Mouse (Mus musculus) heart, adult 2 months (tissue): ENCODE measurements at regions not wholly inside any gene's neighbourhood (a gene's known extent, or its start where the extent isn't known, plus 50 kb on each side); places are given as distances from the start of the nearest gene placed in this dataset.
"Not testable (repeated sequence)": the region's sequence is repeated elsewhere in the genome, so short reads cannot be mapped to it uniquely, and the experiment has no call there.

Experiments
- DNase-seq, 2 experiments: peaks; one replicate each; pipeline ENCODE4 v3.0.0; 2021
- H3K27ac ChIP-seq: fragments of 200-600 bp; 2 replicates; pipeline ENCODE4 v1.8.1; 2022
- H3K27me3 ChIP-seq: fragments of 200-500 bp; 2 replicates; pipeline ENCODE4 v1.6.1; 2012; ENCODE audit warnings: mild to moderate bottlenecking, low read length, inconsistent platforms, mixed read lengths; ENCODE audit not compliant: control insufficient read depth, insufficient read depth
- H3K36me3 ChIP-seq: fragments of 200-500 bp; 2 replicates; pipeline ENCODE4 v1.6.1; 2012; ENCODE audit warnings: low read length, inconsistent platforms; ENCODE audit not compliant: control insufficient read depth, insufficient read depth
- H3K4me1 ChIP-seq: fragments of 200-500 bp; 2 replicates; pipeline ENCODE4 v1.6.1; 2011; ENCODE audit warnings: low read length; ENCODE audit not compliant: control insufficient read depth, insufficient read depth
- H3K4me3 ChIP-seq: fragments of 200-600 bp; 2 replicates; pipeline ENCODE4 v1.8.1; 2022
- H3K79me2 ChIP-seq: fragments of 200-500 bp; replicated peaks from 2 replicates; pipeline ENCODE4 v1.6.1; 2012; ENCODE audit warnings: mild to moderate bottlenecking, inconsistent platforms, low read length, moderate library complexity, mixed read lengths; ENCODE audit not compliant: control insufficient read depth, insufficient read depth
- H3K9ac ChIP-seq: fragments of 200-500 bp; 2 replicates; pipeline ENCODE4 v1.6.1; 2012; ENCODE audit warnings: low read depth, mild to moderate bottlenecking, control low read depth, inconsistent platforms, low read length, mixed read lengths
- CTCF ChIP-seq: fragments of 200-600 bp; IDR thresholded peaks from 2 replicates; pipeline ENCODE4 v1.8.1; 2022; ENCODE audit warnings: antibody characterized with exemption, mild to moderate bottlenecking, moderate library complexity
- WGBS: fragments of 180-500 bp; shearing (Covaris S2); methylation state at CpG from one replicate; pipeline ENCODE4 v1.1.7; 2018; 5-methylcytosine and 5-hydroxymethylcytosine counted together
- intact Hi-C: fragments of 180-260 bp; cut with DNase I; formaldehyde crosslinking; loops from one replicate; pipeline ENCODE4 v1.15.1; 2025
- microRNA-seq, 2 experiments: library from miRNA; unstranded; fragments of <30 nt; microRNA quantifications; one replicate each; pipeline ENCODE4 v1.2.0; 2021

- H3K4me3 ChIP-seq, H3K9ac ChIP-seq, H3K27ac ChIP-seq, H3K79me2 ChIP-seq, H3K27me3 ChIP-seq, H3K36me3 ChIP-seq, intact Hi-C loops, H3K4me1 ChIP-seq, DNase-seq: not testable (repeated sequence)
- no CpG with 5 or more reads among the region's 1 CpGs for WGBS
Observed at GRCm38 (mm10) chr12:115761766-115762165, 285.8 kb upstream of the Zfp386 start.

- H3K27me3 ChIP-seq = not testable (repeated sequence)
Observed at GRCm38 (mm10) chr12:115764939-115765479, 282.5 kb upstream of the Zfp386 start.

DNA sequence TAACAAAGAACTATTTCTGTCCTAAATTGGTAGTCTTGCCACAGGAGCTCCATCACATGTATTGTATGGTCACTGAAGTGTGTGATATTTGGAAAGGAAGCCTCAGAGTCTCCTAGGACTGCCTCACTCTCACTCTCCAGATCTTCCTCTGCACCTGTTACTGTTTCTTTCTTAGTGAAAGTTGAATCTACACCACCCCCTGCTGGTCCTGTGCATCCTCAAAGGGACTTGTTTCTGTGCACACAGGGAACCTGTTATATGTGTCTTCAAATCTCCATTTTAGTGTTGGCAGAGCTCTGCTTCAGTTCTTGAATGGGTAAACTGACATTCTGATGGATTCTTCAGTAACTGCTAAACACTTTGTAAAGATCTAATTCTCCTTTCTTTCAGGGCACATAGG, 276.3 kb upstream of the Zfp386 start:
- H3K27ac ChIP-seq, H3K36me3 ChIP-seq, intact Hi-C loops, H3K79me2 ChIP-seq, H3K9ac ChIP-seq, H3K4me3 ChIP-seq, H3K4me1 ChIP-seq, DNase-seq, H3K27me3 ChIP-seq: not testable (repeated sequence)

More at GRCm38 (mm10) chr12:115764939-115765479, 282.5 kb upstream of the Zfp386 start:
- H3K36me3 ChIP-seq, intact Hi-C loops, DNase-seq, H3K79me2 ChIP-seq, H3K4me1 ChIP-seq, H3K9ac ChIP-seq, H3K4me3 ChIP-seq, H3K27ac ChIP-seq: not testable (repeated sequence)
- 53% methylated on average over 4 of the region's 4 CpGs for WGBS

DNA sequence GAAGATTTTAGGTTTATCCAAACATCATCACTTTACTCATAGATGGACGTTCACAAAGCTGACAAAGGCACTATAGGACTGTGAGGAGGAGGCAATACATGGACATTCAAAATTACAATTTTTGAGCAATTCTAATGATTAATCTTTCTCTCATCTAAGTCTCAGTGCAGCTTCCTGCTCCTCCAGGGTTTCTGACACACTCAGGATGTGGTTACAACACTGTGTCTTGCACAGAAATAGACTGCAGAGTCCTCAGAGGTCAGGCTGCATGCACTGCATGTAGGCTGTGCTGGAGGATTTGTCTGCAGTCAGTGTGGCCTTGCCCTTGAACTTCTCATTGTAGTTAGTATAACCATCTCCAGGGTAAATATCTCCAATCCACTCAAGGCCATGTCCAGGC, 257.2 kb upstream of the Zfp386 start:
- H3K9ac ChIP-seq, intact Hi-C loops, H3K4me3 ChIP-seq, H3K27me3 ChIP-seq, H3K36me3 ChIP-seq, H3K79me2 ChIP-seq, DNase-seq, H3K27ac ChIP-seq, H3K4me1 ChIP-seq: not testable (repeated sequence)
- WGBS = 47% methylated on average over 1 of the region's 1 CpGs

DNA sequence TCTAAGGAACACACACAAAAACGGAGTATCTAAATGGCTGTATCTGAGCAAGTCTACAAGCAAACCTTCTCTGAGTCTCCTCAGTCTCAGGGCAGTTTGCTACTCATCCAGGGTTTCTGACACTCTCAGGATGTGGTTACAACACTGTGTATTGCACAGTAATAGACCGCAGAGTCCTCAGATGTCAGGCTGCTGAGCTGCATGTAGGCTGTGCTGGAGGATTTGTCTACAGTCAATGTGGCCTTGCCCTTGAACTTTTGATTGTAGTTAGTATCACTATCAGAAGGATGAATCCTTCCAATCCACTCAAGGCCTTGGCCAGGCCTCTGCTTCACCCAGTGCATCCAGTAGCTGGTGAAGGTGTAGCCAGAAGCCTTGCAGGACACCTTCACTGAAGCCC, 245.0 kb upstream of the Zfp386 start:
- intact Hi-C loops, DNase-seq, H3K27me3 ChIP-seq, H3K79me2 ChIP-seq, H3K36me3 ChIP-seq, H3K27ac ChIP-seq, H3K4me1 ChIP-seq, H3K9ac ChIP-seq, H3K4me3 ChIP-seq: not testable (repeated sequence)
- WGBS = 49% methylated on average over 2 of the region's 2 CpGs

DNA sequence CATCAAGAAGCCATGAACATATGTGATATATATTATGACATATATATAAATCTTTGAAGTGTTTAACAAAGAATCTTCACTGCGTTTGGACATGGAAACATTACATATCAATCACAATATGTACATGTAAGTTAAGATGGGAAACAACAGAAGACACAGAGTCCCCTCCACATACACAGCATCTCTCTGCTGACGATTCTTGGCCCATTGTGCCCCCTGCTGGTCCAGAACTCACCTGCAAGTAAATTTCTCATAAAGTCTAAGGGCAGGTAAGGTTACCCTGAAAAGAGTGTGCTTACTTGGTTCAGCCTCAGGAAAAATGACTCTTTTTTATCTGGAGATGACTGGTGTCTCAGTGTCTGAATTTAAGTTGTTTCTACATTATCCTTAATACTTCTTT, 243.8 kb upstream of the Zfp386 start:
- H3K79me2 ChIP-seq, H3K36me3 ChIP-seq, H3K4me3 ChIP-seq, H3K27ac ChIP-seq, H3K27me3 ChIP-seq, intact Hi-C loops, H3K4me1 ChIP-seq, H3K9ac ChIP-seq, DNase-seq: not testable (repeated sequence)
- 29% methylated on average over 2 of the region's 2 CpGs for WGBS

GRCm38 (mm10) chr12:115807978-115808377, 239.5 kb upstream of the Zfp386 start:
- no peak for DNase-seq
- intact Hi-C loops = no loop called here

More at GRCm38 (mm10) chr12:115807978-115808377, 239.5 kb upstream of the Zfp386 start:
- Histone ChIP-seq H3K27me3 (no peaks in the 10 kb centered on the region), H3K9ac (no peak overlapping the region), H3K4me1 (no peaks in the 10 kb centered on the region), H3K4me3 (no peak overlapping the region), H3K36me3 (no peaks in the 10 kb centered on the region), H3K79me2 (no peaks in the 10 kb centered on the region), H3K27ac (no peak overlapping the region)
- TF ChIP-seq CTCF = no peak
- WGBS = 23% methylated on average over 1 of the region's 1 CpGs

Small RNA genes lying in the stretch of these regions (microRNA-seq; reads per million reads assigned to microRNA genes)
- 0 reads per million in 2 experiments for gene Gm27722
- gene Mir6388 = 0 reads per million in 2 experiments
